Mouse (Mus musculus): ENCODE results near the gene Pcnt.

Gene Pcnt

GRCm38 (mm10) chr10:76445996-76446681 is 3.6 kb upstream of the Pcnt start:
- POLR2A ChIA-PET, result interaction anchor here in 2 of 4 experiments (0.6 to 2.3 kb wide), 4 partner anchors 14 to 83 kb away, joined by 3 to 6 read pairs (median 3); partner anchors contain the start of gene Ybey (in 1 of the 2)
- CTCF ChIA-PET, result interaction anchor here in 1 of 4 experiments (0.6 kb wide), 1 partner anchor 1288 kb away, joined by 3 read pairs; no protein-coding TSS in a partner anchor

- POLR2A ChIA-PET, result interaction anchor here in 3 of 4 experiments (0.6 to 5.8 kb wide), 35 partner anchors 9 to 753 kb away, joined by 3 to 49 read pairs (median 5); partner anchors contain the start of genes Dip2a (in 2 of the 3), Chchd10 (in 1 of the 3), Lss (in 1 of the 3) and Pcbp3 (in 1 of the 3)
These were observed 2.3 kb downstream of the Pcnt start, which contains the start of gene AC141477.1 for GRCm38 (mm10) chr10:76440281-76440680. Gene AC141477.1 (minus strand): TSS chr10:76440444.

DNA sequence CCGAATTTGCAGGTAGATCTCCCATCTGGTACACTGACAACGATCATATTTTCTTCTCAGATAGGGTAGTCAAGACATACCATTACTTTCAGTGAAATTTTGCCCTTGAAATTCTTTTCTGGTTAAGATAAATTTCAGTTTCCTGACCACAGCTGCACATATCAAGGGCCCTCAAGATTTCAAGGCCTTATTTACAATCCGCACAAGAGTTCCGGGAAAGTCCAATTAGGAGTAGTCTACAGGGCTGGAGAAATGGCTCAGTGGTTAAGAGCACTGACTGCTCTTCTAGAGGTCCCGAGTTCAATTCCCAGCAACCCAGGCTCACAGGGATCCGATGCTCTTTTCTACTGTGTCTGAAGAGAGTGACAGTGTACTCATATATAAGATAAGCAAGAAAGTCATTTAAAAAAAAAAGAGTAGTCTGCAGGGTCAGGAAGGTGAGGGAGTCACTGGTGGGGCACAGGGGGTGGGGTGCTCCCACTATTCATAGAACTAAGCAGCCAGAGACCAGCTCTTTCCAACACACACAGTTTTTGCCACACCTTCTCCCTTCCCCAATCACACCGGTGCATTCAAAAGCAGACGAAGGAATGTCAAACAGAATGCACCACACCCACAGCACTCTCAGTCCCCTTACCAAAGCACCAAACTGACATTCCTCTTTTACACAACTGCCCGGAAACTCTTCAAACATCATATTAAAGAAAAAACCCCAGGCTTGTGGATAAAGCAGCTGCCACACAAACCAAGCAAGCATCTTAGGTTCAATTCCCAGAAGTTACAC is 3.3 kb downstream of the Pcnt start:
- ChIA-PET POLR2A (interaction anchor here (0.6 to 5.8 kb wide), 47 partner anchors 8 to 557 kb away, joined by 3 to 49 read pairs (median 4); partner anchors contain the start of genes Dip2a (in 2 of the 4), 2610028H24Rik (in 1 of the 4), Chchd10 (in 1 of the 4) and Pcbp3 (in 1 of the 4)), CTCF (interaction anchor here (0.5 to 1.7 kb wide), 10 partner anchors 16 to 1552 kb away, joined by 3 to 13 read pairs (median 3); partner anchors contain the start of genes Col6a2 (in 1 of the 4) and Lss (in 1 of the 4))

More at GRCm38 (mm10) chr10:76440281-76440680, 2.3 kb downstream of the Pcnt start, which contains the start of gene AC141477.1:
- CTCF ChIA-PET, result interaction anchor here in 3 of 4 experiments (1.0 to 1.7 kb wide), 8 partner anchors 14 to 183 kb away, joined by 3 to 13 read pairs (median 4); partner anchors contain the start of genes Col6a2 (in 1 of the 3) and Lss (in 1 of the 3)

GRCm38 (mm10) chr10:76433925-76434324 is 8.7 kb downstream of the Pcnt start:
- ChIA-PET CTCF (no interaction called here), POLR2A (interaction anchor here in 2 of 4 experiments (0.9 to 1.4 kb wide), 5 partner anchors 8 to 87 kb away, joined by 3 to 9 read pairs (median 4); no protein-coding TSS in a partner anchor)

DNA sequence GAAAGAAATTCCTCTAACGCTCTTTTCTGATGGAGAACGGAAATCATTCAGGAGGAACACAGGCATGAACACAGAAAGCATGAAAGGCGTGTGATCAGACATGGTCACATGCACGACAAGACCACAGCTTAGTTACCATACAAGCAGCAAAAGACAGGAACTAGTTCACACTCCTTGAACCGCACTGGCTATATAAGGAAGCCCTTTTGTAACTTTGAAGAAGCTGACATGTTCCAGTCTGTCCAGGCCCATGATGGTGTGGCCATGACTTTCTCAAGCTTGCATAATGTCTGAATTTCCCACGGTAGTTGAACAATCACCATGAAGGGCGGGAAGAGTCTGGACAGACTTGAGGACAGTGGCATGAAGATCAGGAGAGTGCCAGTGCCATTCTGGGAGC is 16.9 kb downstream of the Pcnt start:
- POLR2A ChIA-PET, result interaction anchor here in 3 of 4 experiments (0.6 to 8.2 kb wide), 10 partner anchors 9 to 1096 kb away, joined by 3 to 49 read pairs (median 4); partner anchors contain the start of genes AC141477.1 (in 2 of the 3) and Pcnt (in 1 of the 3)
- CTCF ChIA-PET, result interaction anchor here in 3 of 4 experiments (0.5 to 1.2 kb wide), 6 partner anchors 9 to 170 kb away, joined by 3 to 5 read pairs (median 3); partner anchors contain the start of gene AC141477.1 (in 1 of the 3)

DNA sequence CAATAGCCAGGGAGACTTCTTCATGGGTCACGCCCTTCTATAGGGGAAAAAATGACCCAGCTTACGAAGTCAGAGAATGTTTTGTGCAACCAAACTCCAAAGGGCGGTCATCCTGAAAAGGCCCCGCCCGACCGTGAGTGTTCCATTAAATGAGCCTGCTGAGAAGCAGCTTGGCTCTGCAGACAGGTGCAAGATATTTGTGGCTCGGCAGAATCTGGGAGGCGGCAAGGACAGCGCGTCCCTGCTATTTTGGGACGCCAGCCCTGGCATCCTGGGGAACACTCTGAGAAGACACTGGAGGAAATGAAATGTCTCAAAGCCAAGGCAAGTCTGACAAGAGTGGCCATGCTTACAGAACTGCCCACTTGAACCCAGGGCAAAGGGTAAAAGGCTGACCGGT is 25.8 kb downstream of the Pcnt start:
- CTCF ChIA-PET, result interaction anchor here in 1 of 4 experiments (0.6 to 1.3 kb wide), 2 partner anchors 9 to 24 kb away, joined by 3 to 4 read pairs; no protein-coding TSS in a partner anchor
- POLR2A ChIA-PET, result interaction anchor here in 2 of 4 experiments (0.6 to 4.2 kb wide), 6 partner anchors 12 to 1212 kb away, joined by 3 to 38 read pairs (median 3); partner anchors contain the start of gene AC141477.1 (in 1 of the 2)

- POLR2A ChIA-PET, result interaction anchor here (0.6 to 2.4 kb wide), 9 partner anchors 8 to 62 kb away, joined by 3 to 10 read pairs (median 4); partner anchors contain the start of gene AC141477.1 (in 1 of the 4)
- CTCF ChIA-PET, result interaction anchor here in 3 of 4 experiments (1.1 to 2.4 kb wide), 3 partner anchors 11 to 17 kb away, joined by 6 to 12 read pairs (median 7); no protein-coding TSS in a partner anchor
These were observed 34.1 kb downstream of the Pcnt start for GRCm38 (mm10) chr10:76408520-76408919.

DNA sequence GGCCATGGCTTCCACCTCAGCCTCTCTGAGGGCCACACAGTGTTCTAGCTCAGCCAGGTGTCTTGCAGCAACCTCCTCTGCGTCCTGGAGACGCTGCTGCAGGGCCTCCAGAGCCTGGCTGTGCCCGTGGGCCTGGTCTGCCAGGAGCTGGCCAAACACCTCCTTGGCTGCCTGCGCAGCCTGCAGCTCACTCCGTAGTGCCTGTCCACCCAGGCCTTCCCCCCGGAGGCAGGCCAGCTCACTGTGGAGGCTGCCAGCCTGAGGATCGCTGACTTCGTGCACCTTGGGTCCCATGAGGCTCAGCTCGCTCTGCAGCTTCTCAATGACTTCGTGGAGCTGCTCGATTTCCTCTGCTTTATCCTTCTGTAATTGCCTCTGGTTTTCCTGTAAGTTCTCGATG is 50.0 kb downstream of the Pcnt start:
- CTCF ChIA-PET, result interaction anchor here (0.7 to 2.3 kb wide), 42 partner anchors 8 to 341 kb away, joined by 3 to 30 read pairs (median 6); partner anchors contain the start of genes AC141477.1 (in 2 of the 4), Dip2a (in 1 of the 4) and Lss (in 1 of the 4)
- POLR2A ChIA-PET, result interaction anchor here in 2 of 4 experiments (0.5 to 2.8 kb wide), 15 partner anchors 8 to 333 kb away, joined by 3 to 24 read pairs (median 4); partner anchors contain the start of genes Lss (in 1 of the 2) and Pcnt (in 1 of the 2)

DNA sequence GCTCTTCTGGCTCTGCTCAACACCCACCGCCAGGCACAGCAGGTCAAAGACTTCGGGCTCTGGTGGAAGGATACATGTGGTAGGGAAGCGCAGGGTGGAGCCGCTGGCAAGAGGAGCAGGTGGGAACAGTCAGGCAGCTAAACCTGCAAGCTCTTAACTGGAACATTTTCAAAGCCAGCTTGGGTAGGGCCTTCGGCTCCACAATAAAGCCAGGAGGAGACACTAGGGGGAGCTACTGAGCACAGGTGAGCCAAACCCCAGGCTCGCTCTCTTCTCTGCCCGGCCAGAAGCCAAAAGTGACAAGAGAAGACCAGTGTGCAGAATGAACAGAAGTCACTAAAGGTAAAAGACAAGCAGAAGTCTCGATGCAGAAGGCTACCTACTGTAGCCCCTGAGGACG is 50.8 kb downstream of the Pcnt start:
- POLR2A ChIA-PET, result interaction anchor here in 3 of 4 experiments (0.5 to 2.8 kb wide), 17 partner anchors 9 to 334 kb away, joined by 3 to 24 read pairs (median 4); partner anchors contain the start of genes Lss (in 1 of the 3) and Pcnt (in 1 of the 3)
- CTCF ChIA-PET, result interaction anchor here (0.6 to 2.3 kb wide), 74 partner anchors 8 to 341 kb away, joined by 3 to 30 read pairs (median 4); partner anchors contain the start of genes AC141477.1 (in 3 of the 4), Dip2a (in 1 of the 4) and Lss (in 1 of the 4)

GRCm38 (mm10) chr10:76391166-76391565 is 51.4 kb downstream of the Pcnt start:
- POLR2A ChIA-PET, result interaction anchor here in 3 of 4 experiments (0.6 to 2.8 kb wide), 14 partner anchors 8 to 95 kb away, joined by 3 to 24 read pairs (median 4); partner anchors contain the start of gene Pcnt (in 1 of the 3)

DNA sequence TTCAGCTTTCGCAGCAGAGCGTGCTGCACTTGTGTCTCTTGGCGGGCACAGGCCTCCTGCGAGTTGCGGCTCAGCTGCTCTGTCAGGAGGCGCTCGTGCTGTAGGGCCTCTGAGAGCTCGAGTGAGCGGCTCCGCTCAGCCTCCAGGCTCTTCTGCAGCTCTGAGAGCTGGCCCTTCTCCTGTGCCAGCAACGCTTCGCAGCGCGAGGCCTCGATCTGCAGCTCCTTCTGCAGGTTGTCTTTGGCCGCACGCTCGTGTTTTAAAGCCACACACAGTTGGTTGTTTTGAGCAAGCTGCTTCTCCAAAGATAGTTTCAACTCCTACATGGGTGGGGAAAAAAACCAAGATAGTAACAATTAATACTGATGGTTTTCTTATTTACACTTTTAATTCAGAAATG is 67.6 kb downstream of the Pcnt start:
- CTCF ChIA-PET, result interaction anchor here (0.6 to 2.0 kb wide), 13 partner anchors 13 to 354 kb away, joined by 3 to 23 read pairs (median 4); partner anchors contain the start of gene Dip2a (in 1 of the 4)
- POLR2A ChIA-PET, result interaction anchor here in 3 of 4 experiments (0.8 to 3.0 kb wide), 21 partner anchors 8 to 353 kb away, joined by 3 to 13 read pairs (median 4); partner anchors contain the start of genes Dip2a (in 2 of the 3), AC141477.1 (in 1 of the 3) and S100b (in 1 of the 3)

More at GRCm38 (mm10) chr10:76391166-76391565, 51.4 kb downstream of the Pcnt start:
- CTCF ChIA-PET, result interaction anchor here (0.6 to 2.3 kb wide), 66 partner anchors 8 to 739 kb away, joined by 3 to 30 read pairs (median 4); partner anchors contain the start of genes AC141477.1 (in 3 of the 4) and Dip2a (in 1 of the 4)

DNA sequence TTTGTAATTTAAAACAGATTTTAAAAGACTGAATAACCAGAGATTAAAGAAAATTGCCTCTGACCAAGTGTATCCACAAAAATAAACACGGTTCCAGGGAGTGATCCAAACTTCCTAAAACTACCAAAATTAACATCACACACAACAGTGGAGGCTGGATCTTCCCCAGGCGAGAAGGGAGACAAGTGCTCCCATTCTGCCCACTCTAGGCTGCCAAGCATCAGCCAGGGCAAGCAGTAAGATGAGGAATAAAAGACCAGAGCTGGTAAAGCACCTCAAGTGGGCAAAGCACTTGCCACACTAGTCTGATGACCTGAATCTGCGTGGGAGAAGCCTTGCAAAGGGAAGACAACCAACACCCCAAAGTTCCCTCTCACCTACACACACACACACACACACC is 70.8 kb downstream of the Pcnt start:
- ChIA-PET CTCF (interaction anchor here in 1 of 4 experiments (1.2 kb wide), 1 partner anchor 26 kb away, joined by 3 read pairs; no protein-coding TSS in a partner anchor), POLR2A (interaction anchor here in 1 of 4 experiments (1.1 kb wide), 1 partner anchor 13 kb away, joined by 3 read pairs; no protein-coding TSS in a partner anchor)

DNA sequence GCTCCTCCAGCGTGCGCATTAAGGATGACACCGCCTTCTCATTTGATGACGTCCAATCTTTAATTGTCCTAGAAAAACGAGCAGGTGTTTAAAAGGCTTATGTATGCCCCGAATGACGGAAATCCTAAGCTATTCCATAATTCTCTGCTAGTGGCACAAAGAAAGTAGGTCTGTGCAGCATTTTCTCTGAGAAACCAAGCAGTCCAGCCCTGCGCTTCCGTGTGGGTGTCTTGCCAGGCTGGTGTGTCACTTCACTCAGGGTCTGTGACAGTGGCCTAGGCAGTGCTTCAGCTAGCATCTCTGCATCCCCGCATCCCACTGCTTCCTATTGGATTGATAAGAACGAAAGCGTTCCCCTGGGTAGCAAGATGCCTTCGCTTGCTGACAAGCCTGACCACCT is 73.8 kb downstream of the Pcnt start:
- ChIA-PET CTCF (interaction anchor here in 2 of 4 experiments (0.9 to 1.5 kb wide), 2 partner anchors 23 to 42 kb away, joined by 3 to 4 read pairs; no protein-coding TSS in a partner anchor), POLR2A (interaction anchor here in 2 of 4 experiments (0.5 to 2.7 kb wide), 8 partner anchors 8 to 75 kb away, joined by 3 to 7 read pairs (median 4); partner anchors contain the start of gene Pcnt (in 1 of the 2))

DNA sequence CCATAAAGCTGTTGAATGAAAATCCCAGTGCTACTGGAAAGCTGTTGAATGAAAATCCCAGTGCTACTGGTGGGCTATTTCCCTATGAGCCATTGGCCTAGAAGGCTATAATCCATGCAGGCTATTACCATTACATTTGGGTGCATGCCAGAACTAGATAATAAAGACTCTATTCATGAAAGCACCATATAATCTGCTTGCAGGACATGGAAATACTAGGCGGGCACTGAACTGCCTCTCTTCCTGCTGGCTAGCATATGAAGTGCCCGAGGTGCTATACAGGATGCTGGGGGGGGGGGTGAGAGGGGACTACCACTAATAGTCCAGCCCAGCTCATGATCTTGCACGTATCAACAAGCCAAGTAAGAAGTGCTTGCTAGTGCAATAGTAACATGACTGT is 79.4 kb downstream of the Pcnt start:
- CTCF ChIA-PET, result interaction anchor here in 1 of 4 experiments (0.8 to 1.5 kb wide), 3 partner anchors 18 to 29 kb away, joined by 3 to 6 read pairs (median 5); partner anchors contain the start of gene Dip2a
- POLR2A ChIA-PET, result interaction anchor here in 3 of 4 experiments (0.6 to 2.8 kb wide), 9 partner anchors 9 to 83 kb away, joined by 3 to 18 read pairs (median 3); partner anchors contain the start of gene Dip2a (in 1 of the 3)

DNA sequence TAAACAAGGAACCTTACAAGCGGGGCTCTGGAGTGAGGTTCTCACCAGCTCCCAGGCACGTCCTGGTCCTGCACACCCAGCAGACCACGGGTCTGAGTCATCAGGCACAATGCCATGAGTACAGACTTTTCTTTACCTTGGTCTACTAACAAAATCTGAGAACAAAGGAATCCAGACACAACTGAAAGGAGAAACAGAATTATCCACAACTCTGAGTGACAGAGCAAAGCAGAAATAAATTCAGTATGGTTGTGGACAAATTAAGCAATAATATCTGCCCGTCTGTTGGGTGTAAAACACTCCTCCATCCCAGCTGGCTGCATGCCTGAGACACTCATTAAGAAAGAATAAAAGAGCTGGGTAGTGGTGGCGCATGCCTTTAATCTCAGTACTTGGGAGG is 84.1 kb downstream of the Pcnt start:
- ChIA-PET POLR2A (interaction anchor here in 2 of 4 experiments (2.6 to 4.9 kb wide), 2 partner anchors 13 kb away, joined by 11 to 16 read pairs; partner anchors contain the start of gene Dip2a (in 2 of the 2)), CTCF (no interaction called here)

DNA sequence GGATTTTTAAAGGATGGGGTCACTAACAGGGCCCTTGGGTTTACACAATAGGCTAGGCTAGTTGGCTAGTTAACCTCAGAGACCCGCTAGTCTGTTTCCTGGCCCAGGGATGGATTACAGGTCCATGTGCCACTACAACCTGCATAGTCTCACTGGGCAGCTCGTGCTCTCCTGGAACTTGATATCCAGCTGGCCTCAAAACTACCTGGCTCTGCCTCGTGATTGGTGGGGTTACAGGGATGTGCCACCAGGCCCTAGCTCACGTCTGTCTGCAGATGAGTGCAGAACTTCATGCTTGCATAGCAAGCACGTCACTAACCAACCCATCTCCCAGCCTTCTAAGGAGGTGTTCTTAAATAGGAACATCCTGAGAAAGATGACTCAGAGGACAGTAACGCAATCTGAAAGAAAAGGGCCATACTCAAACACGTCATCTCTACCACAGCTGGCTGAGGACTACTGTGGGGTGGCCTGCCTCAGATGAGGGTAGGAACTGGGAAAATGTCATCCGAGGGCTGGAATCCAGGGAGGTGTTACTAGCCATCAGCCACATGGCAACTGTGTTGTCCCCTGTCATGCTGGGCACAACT is 85.2 kb downstream of the Pcnt start:
- ChIA-PET CTCF (interaction anchor here in 3 of 4 experiments (0.6 to 1.3 kb wide), 4 partner anchors 12 to 407 kb away, joined by 3 to 5 read pairs (median 3); partner anchors contain the start of gene Dip2a (in 1 of the 3)), POLR2A (interaction anchor here in 2 of 4 experiments (0.6 to 4.9 kb wide), 4 partner anchors 12 to 57 kb away, joined by 3 to 16 read pairs (median 7); partner anchors contain the start of gene Dip2a (in 2 of the 2))

All from embryonic stem cell, embryonic (primary cell).